In genomic region chr11:111409266-111409665, GRCm38 (mm10) we compare ENCODE assay signal across 17 mouse cellular contexts.
"Had no signal": no experiment of that assay in that cellular context is flagged by ENCODE, and none has a peak within 500 bp of the region (broad histone marks: within the 10 kb centered on the region; RNA-seq: fewer than 3 reads in every experiment).

No protein-coding gene starts in this region.

- H3K36me3 ChIP-seq: limb, embryonic 10.5 days; liver, embryonic 15.5 days; midbrain, embryonic 13.5 days; neural tube, embryonic 12.5 days had no signal

- H3K4me3 ChIP-seq: layer of hippocampus, adult 2 months; left cerebral cortex, adult 2 months; limb, embryonic 10.5 days; liver, embryonic 15.5 days; midbrain, embryonic 13.5 days; neural tube, embryonic 12.5 days had no signal

- ATAC-seq: lung, postnatal 0 days; midbrain, embryonic 13.5 days had no signal

- H3K4me2 ChIP-seq: liver, embryonic 11.5 days; liver, embryonic 15.5 days; midbrain, embryonic 13.5 days; neural tube, embryonic 12.5 days had no signal

- DNase-seq: kidney, postnatal 10 days; kidney, postnatal 4 days; lung, adult 2 months; lung, postnatal 36 days; retina, postnatal 1 day; right cerebral cortex, postnatal 4 days; spleen, adult 18-20 months; thymus, adult 2 months; thymus, postnatal 25 days had no signal

- H3K4me1 ChIP-seq: limb, embryonic 10.5 days; liver, embryonic 15.5 days; midbrain, embryonic 13.5 days; neural tube, embryonic 12.5 days had no signal

- H3K9ac ChIP-seq: liver, embryonic 15.5 days; midbrain, embryonic 13.5 days; neural tube, embryonic 12.5 days had no signal

- H3K27ac ChIP-seq: layer of hippocampus, adult 2 months; left cerebral cortex, adult 2 months; limb, embryonic 10.5 days; liver, embryonic 15.5 days; midbrain, embryonic 13.5 days; neural tube, embryonic 12.5 days had no signal

- H3K9me3 ChIP-seq: limb, embryonic 10.5 days; liver, embryonic 15.5 days; midbrain, embryonic 13.5 days; neural tube, embryonic 12.5 days had no signal

- H3K27me3 ChIP-seq: liver, embryonic 15.5 days; midbrain, embryonic 13.5 days; neural tube, embryonic 12.5 days had no signal
